Mouse (Mus musculus): ENCODE measurements at regions not wholly inside any gene's neighbourhood (a gene's known extent, or its start where the extent isn't known, plus 50 kb on each side); places are given as distances from the start of the nearest gene placed in this dataset.

- Histone ChIP-seq H3K9me3 (ENCODE audit: control insufficient read depth, low read length) (no peaks in the 10 kb centered on the region), H3K27ac (ENCODE audit: low read length) (no peak overlapping the region), H3K36me3 (ENCODE audit: control insufficient read depth, insufficient read depth) (no peaks in the 10 kb centered on the region), H3K4me2 (ENCODE audit: low read length) (no peak overlapping the region), H3K4me1 (replicated peaks; ENCODE audit: control insufficient read depth, insufficient read depth, low read length) (peaks cover 29% of the 10 kb centered on the region), H3K9ac (replicated peaks; ENCODE audit: low read depth, low read length) (no peak overlapping the region), H3K4me3 (replicated peaks; ENCODE audit: low read length) (no peak overlapping the region), H3K27me3 (replicated peaks; ENCODE audit: control insufficient read depth, insufficient read depth, low read length) (no peaks in the 10 kb centered on the region)
- WGBS: 91% methylated on average over 4 of the region's 4 CpGs
- no peak for ATAC-seq
Observed at GRCm38 (mm10) chr8:10758151-10758550, 250.1 kb downstream of the Irs2 start.

GRCm38 (mm10) chr8:10754986-10755308, 253.3 kb downstream of the Irs2 start:
- H3K27ac ChIP-seq (ENCODE audit: low read length): no peak overlapping the region
- peaks cover 12% of the 10 kb centered on the region for H3K4me1 ChIP-seq (replicated peaks; ENCODE audit: control insufficient read depth, insufficient read depth, low read length)
- no peaks in the 10 kb centered on the region for H3K27me3 ChIP-seq (replicated peaks; ENCODE audit: control insufficient read depth, insufficient read depth, low read length)
- H3K4me2 ChIP-seq (ENCODE audit: low read length): no peak overlapping the region
- H3K4me3 ChIP-seq (replicated peaks; ENCODE audit: low read length): no peak overlapping the region
- no peak overlapping the region for H3K9ac ChIP-seq (replicated peaks; ENCODE audit: low read depth, low read length)
- no peaks in the 10 kb centered on the region for H3K36me3 ChIP-seq (ENCODE audit: control insufficient read depth, insufficient read depth)
- no peaks in the 10 kb centered on the region for H3K9me3 ChIP-seq (ENCODE audit: control insufficient read depth, low read length)
- 61% methylated on average over 4 of the region's 4 CpGs for WGBS
- ATAC-seq: peak; percentile 34

- WGBS: 31% methylated on average over 13 of the region's 13 CpGs
- Histone ChIP-seq H3K4me2 (ENCODE audit: low read length) (no peak overlapping the region), H3K27ac (ENCODE audit: low read length) (no peak overlapping the region), H3K9me3 (ENCODE audit: control insufficient read depth, low read length) (no peaks in the 10 kb centered on the region), H3K4me1 (replicated peaks; ENCODE audit: control insufficient read depth, insufficient read depth, low read length) (peaks cover 10% of the 10 kb centered on the region), H3K9ac (replicated peaks; ENCODE audit: low read depth, low read length) (no peak overlapping the region), H3K4me3 (replicated peaks; ENCODE audit: low read length) (no peak overlapping the region), H3K27me3 (replicated peaks; ENCODE audit: control insufficient read depth, insufficient read depth, low read length) (no peaks in the 10 kb centered on the region), H3K36me3 (ENCODE audit: control insufficient read depth, insufficient read depth) (no peaks in the 10 kb centered on the region)
- peak; percentile 63 for ATAC-seq
Observed at GRCm38 (mm10) chr8:10754232-10754985, 253.8 kb downstream of the Irs2 start.

- H3K9me3 ChIP-seq (ENCODE audit: control insufficient read depth, low read length): 0 out of 2 replicates have a peak, but pooled peaks cover 2% of the 10 kb centered on the region
- H3K4me1 ChIP-seq (replicated peaks; ENCODE audit: control insufficient read depth, insufficient read depth, low read length): peaks cover 10% of the 10 kb centered on the region
- no peak overlapping the region for H3K4me2 ChIP-seq (ENCODE audit: low read length)
- no peak overlapping the region for H3K27ac ChIP-seq (ENCODE audit: low read length)
- no peaks in the 10 kb centered on the region for H3K27me3 ChIP-seq (replicated peaks; ENCODE audit: control insufficient read depth, insufficient read depth, low read length)
- ATAC-seq: no peak
- 65% methylated on average over 6 of the region's 6 CpGs for WGBS
- H3K4me3 ChIP-seq (replicated peaks; ENCODE audit: low read length): no peak overlapping the region
- no peaks in the 10 kb centered on the region for H3K36me3 ChIP-seq (ENCODE audit: control insufficient read depth, insufficient read depth)
- no peak overlapping the region for H3K9ac ChIP-seq (replicated peaks; ENCODE audit: low read depth, low read length)
Observed at GRCm38 (mm10) chr8:10753056-10753455, 255.2 kb downstream of the Irs2 start.

GRCm38 (mm10) chr8:10747150-10747549, 261.1 kb downstream of the Irs2 start:
- Histone ChIP-seq H3K4me3 (replicated peaks; ENCODE audit: low read length) (no peak overlapping the region), H3K4me1 (replicated peaks; ENCODE audit: control insufficient read depth, insufficient read depth, low read length) (no peaks in the 10 kb centered on the region)
- WGBS: 54% methylated on average over 2 of the region's 2 CpGs

GRCm38 (mm10) chr8:10743241-10743640, 265.0 kb downstream of the Irs2 start:
- Histone ChIP-seq H3K27me3 (replicated peaks; ENCODE audit: control insufficient read depth, insufficient read depth, low read length) (no peaks in the 10 kb centered on the region), H3K36me3 (ENCODE audit: control insufficient read depth, insufficient read depth) (no peaks in the 10 kb centered on the region), H3K4me1 (replicated peaks; ENCODE audit: control insufficient read depth, insufficient read depth, low read length) (peaks cover 2% of the 10 kb centered on the region; the same call in 1 of the 2 replicates), H3K27ac (ENCODE audit: low read length) (no peak overlapping the region), H3K9me3 (ENCODE audit: control insufficient read depth, low read length) (0 out of 2 replicates have a peak, but pooled peaks cover 2% of the 10 kb centered on the region), H3K4me3 (replicated peaks; ENCODE audit: low read length) (no peak overlapping the region), H3K9ac (replicated peaks; ENCODE audit: low read depth, low read length) (no peak overlapping the region), H3K4me2 (ENCODE audit: low read length) (no peak overlapping the region)
- WGBS: 61% methylated on average over 6 of the region's 6 CpGs
- no peak for ATAC-seq

More at GRCm38 (mm10) chr8:10747150-10747549, 261.1 kb downstream of the Irs2 start:
- H3K9ac ChIP-seq (replicated peaks; ENCODE audit: low read depth, low read length): no peak overlapping the region
- H3K36me3 ChIP-seq (ENCODE audit: control insufficient read depth, insufficient read depth): no peaks in the 10 kb centered on the region
- H3K4me2 ChIP-seq (ENCODE audit: low read length): no peak overlapping the region
- 0 out of 2 replicates have a peak, but pooled peaks cover 2% of the 10 kb centered on the region for H3K9me3 ChIP-seq (ENCODE audit: control insufficient read depth, low read length)
- no peaks in the 10 kb centered on the region for H3K27me3 ChIP-seq (replicated peaks; ENCODE audit: control insufficient read depth, insufficient read depth, low read length)
- ATAC-seq: no peak
- H3K27ac ChIP-seq (ENCODE audit: low read length): no peak overlapping the region

GRCm38 (mm10) chr8:10740837-10741236, 267.4 kb downstream of the Irs2 start:
- Histone ChIP-seq H3K4me1 (replicated peaks; ENCODE audit: control insufficient read depth, insufficient read depth, low read length) (peaks cover 2% of the 10 kb centered on the region; the same call in 1 of the 2 replicates), H3K4me2 (ENCODE audit: low read length) (no peak overlapping the region), H3K36me3 (ENCODE audit: control insufficient read depth, insufficient read depth) (no peaks in the 10 kb centered on the region), H3K9me3 (ENCODE audit: control insufficient read depth, low read length) (no peaks in the 10 kb centered on the region), H3K9ac (replicated peaks; ENCODE audit: low read depth, low read length) (no peak overlapping the region), H3K4me3 (replicated peaks; ENCODE audit: low read length) (no peak overlapping the region), H3K27ac (ENCODE audit: low read length) (no peak overlapping the region), H3K27me3 (replicated peaks; ENCODE audit: control insufficient read depth, insufficient read depth, low read length) (no peaks in the 10 kb centered on the region)
- ATAC-seq: no peak
- WGBS: 96% methylated on average over 3 of the region's 3 CpGs

GRCm38 (mm10) chr8:10738486-10739081, 269.7 kb downstream of the Irs2 start:
- Histone ChIP-seq H3K27ac (ENCODE audit: low read length) (no peak overlapping the region), H3K36me3 (ENCODE audit: control insufficient read depth, insufficient read depth) (no peaks in the 10 kb centered on the region), H3K4me1 (replicated peaks; ENCODE audit: control insufficient read depth, insufficient read depth, low read length) (peaks cover 2% of the 10 kb centered on the region; the same call in 1 of the 2 replicates), H3K9me3 (ENCODE audit: control insufficient read depth, low read length) (no peaks in the 10 kb centered on the region), H3K4me3 (replicated peaks; ENCODE audit: low read length) (no peak overlapping the region), H3K27me3 (replicated peaks; ENCODE audit: control insufficient read depth, insufficient read depth, low read length) (no peaks in the 10 kb centered on the region), H3K4me2 (ENCODE audit: low read length) (no peak overlapping the region), H3K9ac (replicated peaks; ENCODE audit: low read depth, low read length) (no peak overlapping the region)
- no peak for ATAC-seq
- WGBS: 30% methylated on average over 11 of the region's 11 CpGs

- Histone ChIP-seq H3K9ac (replicated peaks; ENCODE audit: low read depth, low read length) (no peak overlapping the region), H3K4me2 (ENCODE audit: low read length) (no peak overlapping the region), H3K9me3 (ENCODE audit: control insufficient read depth, low read length) (no peaks in the 10 kb centered on the region), H3K4me1 (replicated peaks; ENCODE audit: control insufficient read depth, insufficient read depth, low read length) (peaks cover 2% of the 10 kb centered on the region; the same call in 1 of the 2 replicates), H3K27ac (ENCODE audit: low read length) (no peak overlapping the region), H3K4me3 (replicated peaks; ENCODE audit: low read length) (no peak overlapping the region), H3K36me3 (ENCODE audit: control insufficient read depth, insufficient read depth) (no peaks in the 10 kb centered on the region), H3K27me3 (replicated peaks; ENCODE audit: control insufficient read depth, insufficient read depth, low read length) (no peaks in the 10 kb centered on the region)
- ATAC-seq: no peak
- 68% methylated on average over 4 of the region's 4 CpGs for WGBS
Observed at GRCm38 (mm10) chr8:10734746-10735145, 273.5 kb downstream of the Irs2 start.
